Mouse (Mus musculus): Measurements from ENCODE around the gene Nudt4. TPM values are rescaled to one million over a fixed set of nuclear protein-coding genes. Genes with fewer than 3 reads are reported as not detected.

The Nudt4 gene
- polyA plus RNA-seq, 1 experiment: 133 TPM

GRCm38 (mm10) chr10:95508793-95509192 is 55.2 kb downstream of the Nudt4 start:
- Histone ChIP-seq H3K27me3 (ENCODE audit: control insufficient read depth, insufficient read depth, low read length, poor library complexity, severe bottlenecking) (no peaks in the 10 kb centered on the region), H3K27ac (ENCODE audit: insufficient read depth, low read length) (no peak overlapping the region), H3K9ac (ENCODE audit: low read depth, poor library complexity, severe bottlenecking) (no peak overlapping the region; the same call in 1 of the 2 replicates), H3K4me1 (ENCODE audit: control insufficient read depth, insufficient read depth, low read length) (peaks cover 3% of the 10 kb centered on the region), H3K4me3 (ENCODE audit: low read depth, low read length) (no peak overlapping the region), H3K9me3 (replicated peaks; ENCODE audit: control insufficient read depth, insufficient read depth, low read length, poor library complexity, severe bottlenecking) (no peaks in the 10 kb centered on the region), H3K36me3 (ENCODE audit: control insufficient read depth, insufficient read depth, low read length, poor library complexity, severe bottlenecking) (no peaks in the 10 kb centered on the region)
- TF ChIP-seq CTCF (IDR thresholded peaks at IDR 0.05; ENCODE audit: low read depth, low read length): no peak
- no peak for TF ChIP-seq EP300 (IDR thresholded peaks at IDR 0.05; ENCODE audit: insufficient read depth, low read depth, low read length)
- no peak for TF ChIP-seq POLR2A (IDR thresholded peaks at IDR 0.05; ENCODE audit: insufficient read depth, low read length)

GRCm38 (mm10) chr10:95508126-95508525 is 55.8 kb downstream of the Nudt4 start:
- Histone ChIP-seq H3K9me3 (replicated peaks; ENCODE audit: control insufficient read depth, insufficient read depth, low read length, poor library complexity, severe bottlenecking) (no peaks in the 10 kb centered on the region), H3K4me3 (ENCODE audit: low read depth, low read length) (0 out of 2 replicates have a peak overlapping the region, but pooled peaks have one; percentile 20), H3K36me3 (ENCODE audit: control insufficient read depth, insufficient read depth, low read length, poor library complexity, severe bottlenecking) (no peaks in the 10 kb centered on the region), H3K9ac (ENCODE audit: low read depth, poor library complexity, severe bottlenecking) (peak overlapping the region; percentile 2; the same call in 1 of the 2 replicates), H3K27ac (ENCODE audit: insufficient read depth, low read length) (no peak overlapping the region), H3K4me1 (ENCODE audit: control insufficient read depth, insufficient read depth, low read length) (peaks cover 2% of the 10 kb centered on the region), H3K27me3 (ENCODE audit: control insufficient read depth, insufficient read depth, low read length, poor library complexity, severe bottlenecking) (no peaks in the 10 kb centered on the region)
- TF ChIP-seq EP300 (IDR thresholded peaks at IDR 0.05; ENCODE audit: insufficient read depth, low read depth, low read length): no peak
- no peak for TF ChIP-seq POLR2A (IDR thresholded peaks at IDR 0.05; ENCODE audit: insufficient read depth, low read length)
- no peak for TF ChIP-seq CTCF (IDR thresholded peaks at IDR 0.05; ENCODE audit: low read depth, low read length)

DNA sequence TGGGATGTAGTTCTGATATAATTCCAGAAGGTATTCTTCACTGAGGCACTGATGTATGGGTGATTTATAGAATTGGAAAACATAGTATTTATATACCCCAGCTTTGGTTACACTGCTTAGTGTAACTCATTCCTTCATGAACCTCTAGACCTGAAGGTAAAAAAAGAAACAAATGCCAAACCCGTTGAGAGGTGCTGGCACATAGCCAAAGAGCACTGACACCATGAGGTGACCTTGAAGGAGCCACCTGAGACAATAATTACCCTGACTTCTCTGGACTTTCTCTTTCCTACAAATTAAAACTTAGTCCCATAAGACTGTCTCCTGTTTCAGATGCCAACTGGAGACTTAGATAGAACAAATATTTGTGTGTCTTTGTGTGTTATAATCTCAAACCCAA is 59.6 kb downstream of the Nudt4 start:
- no peaks in the 10 kb centered on the region for H3K4me1 ChIP-seq (ENCODE audit: control insufficient read depth, insufficient read depth, low read length)
- H3K36me3 ChIP-seq (ENCODE audit: control insufficient read depth, insufficient read depth, low read length, poor library complexity, severe bottlenecking): no peaks in the 10 kb centered on the region; the same call in 1 of the 2 replicates
- no peak overlapping the region for H3K27ac ChIP-seq (ENCODE audit: insufficient read depth, low read length)
- no peak overlapping the region for H3K9ac ChIP-seq (ENCODE audit: low read depth, poor library complexity, severe bottlenecking)
- no peaks in the 10 kb centered on the region for H3K9me3 ChIP-seq (replicated peaks; ENCODE audit: control insufficient read depth, insufficient read depth, low read length, poor library complexity, severe bottlenecking)
- no peak overlapping the region for H3K4me3 ChIP-seq (ENCODE audit: low read depth, low read length)
- no peaks in the 10 kb centered on the region for H3K27me3 ChIP-seq (ENCODE audit: control insufficient read depth, insufficient read depth, low read length, poor library complexity, severe bottlenecking)
- TF ChIP-seq EP300 (IDR thresholded peaks at IDR 0.05; ENCODE audit: insufficient read depth, low read depth, low read length) (no peak), CTCF (IDR thresholded peaks at IDR 0.05; ENCODE audit: low read depth, low read length) (no peak)

DNA sequence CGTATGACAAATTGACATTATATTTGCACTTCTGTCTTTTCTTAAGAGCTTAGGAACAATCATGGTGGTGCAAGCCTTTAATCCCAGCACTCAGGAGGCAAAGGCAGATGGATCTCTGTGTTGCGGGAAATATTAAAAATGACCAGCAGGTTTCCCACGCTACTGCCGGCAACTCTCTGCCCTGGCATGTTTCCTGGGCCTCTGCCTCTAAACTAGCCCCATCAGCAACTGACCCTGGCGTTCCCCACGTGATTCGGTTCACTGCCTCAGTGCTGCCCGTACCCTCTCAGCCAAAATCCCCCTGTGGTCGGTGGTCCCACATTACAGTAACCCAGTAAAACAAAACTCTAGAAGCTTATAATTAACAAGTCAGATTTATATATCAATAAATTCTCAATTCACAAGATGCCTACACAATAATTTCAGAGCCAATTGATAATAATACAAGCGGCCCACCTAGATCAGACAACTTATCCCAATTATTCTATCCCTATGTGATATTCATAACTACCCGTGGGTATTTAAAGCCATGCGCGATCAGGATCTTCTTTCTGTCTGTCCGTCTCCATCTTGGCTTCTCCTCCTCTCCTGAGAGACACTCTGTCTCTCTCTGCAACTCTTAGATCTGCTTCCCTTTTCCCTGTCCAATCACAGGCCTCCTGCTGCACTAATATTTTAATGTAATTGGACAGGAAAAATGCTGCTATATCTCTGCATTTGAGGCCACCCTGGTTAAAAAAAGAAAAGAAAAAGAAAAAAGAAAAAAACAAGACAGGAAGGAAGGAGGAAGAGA is 60.3 kb downstream of the Nudt4 start:
- Histone ChIP-seq H3K9ac (ENCODE audit: low read depth, poor library complexity, severe bottlenecking) (no peak overlapping the region), H3K36me3 (ENCODE audit: control insufficient read depth, insufficient read depth, low read length, poor library complexity, severe bottlenecking) (peaks cover 4% of the 10 kb centered on the region; the same call in 1 of the 2 replicates), H3K4me1 (ENCODE audit: control insufficient read depth, insufficient read depth, low read length) (no peaks in the 10 kb centered on the region), H3K9me3 (replicated peaks; ENCODE audit: control insufficient read depth, insufficient read depth, low read length, poor library complexity, severe bottlenecking) (no peaks in the 10 kb centered on the region), H3K4me3 (ENCODE audit: low read depth, low read length) (no peak overlapping the region), H3K27ac (ENCODE audit: insufficient read depth, low read length) (no peak overlapping the region), H3K27me3 (ENCODE audit: control insufficient read depth, insufficient read depth, low read length, poor library complexity, severe bottlenecking) (no peaks in the 10 kb centered on the region)
- TF ChIP-seq CTCF (IDR thresholded peaks at IDR 0.05; ENCODE audit: low read depth, low read length) (no peak), EP300 (IDR thresholded peaks at IDR 0.05; ENCODE audit: insufficient read depth, low read depth, low read length) (no peak), POLR2A (IDR thresholded peaks at IDR 0.05; ENCODE audit: insufficient read depth, low read length) (no peak)

- Histone ChIP-seq H3K9me3 (replicated peaks; ENCODE audit: control insufficient read depth, insufficient read depth, low read length, poor library complexity, severe bottlenecking) (no peaks in the 10 kb centered on the region), H3K27me3 (ENCODE audit: control insufficient read depth, insufficient read depth, low read length, poor library complexity, severe bottlenecking) (no peaks in the 10 kb centered on the region), H3K36me3 (ENCODE audit: control insufficient read depth, insufficient read depth, low read length, poor library complexity, severe bottlenecking) (peaks cover 16% of the 10 kb centered on the region), H3K27ac (ENCODE audit: insufficient read depth, low read length) (peak within 1 kb of the TSS; percentile 60), H3K4me3 (ENCODE audit: low read depth, low read length) (peak within 1 kb of the TSS; percentile 100), H3K9ac (ENCODE audit: low read depth, poor library complexity, severe bottlenecking) (peak within 1 kb of the TSS; percentile 77), H3K4me1 (ENCODE audit: control insufficient read depth, insufficient read depth, low read length) (no peaks in the 10 kb centered on the region)
- TF ChIP-seq CTCF (IDR thresholded peaks at IDR 0.05; ENCODE audit: low read depth, low read length): no peak
- no peak for TF ChIP-seq EP300 (IDR thresholded peaks at IDR 0.05; ENCODE audit: insufficient read depth, low read depth, low read length)
- TF ChIP-seq POLR2A (IDR thresholded peaks at IDR 0.05; ENCODE audit: insufficient read depth, low read length): peak; percentile 45
These were observed 62.4 kb downstream of the Nudt4 start, which contains the start of gene Mrpl42 for GRCm38 (mm10) chr10:95501463-95502081. Mrpl42 (minus strand) TSS chr10:95501940.

DNA sequence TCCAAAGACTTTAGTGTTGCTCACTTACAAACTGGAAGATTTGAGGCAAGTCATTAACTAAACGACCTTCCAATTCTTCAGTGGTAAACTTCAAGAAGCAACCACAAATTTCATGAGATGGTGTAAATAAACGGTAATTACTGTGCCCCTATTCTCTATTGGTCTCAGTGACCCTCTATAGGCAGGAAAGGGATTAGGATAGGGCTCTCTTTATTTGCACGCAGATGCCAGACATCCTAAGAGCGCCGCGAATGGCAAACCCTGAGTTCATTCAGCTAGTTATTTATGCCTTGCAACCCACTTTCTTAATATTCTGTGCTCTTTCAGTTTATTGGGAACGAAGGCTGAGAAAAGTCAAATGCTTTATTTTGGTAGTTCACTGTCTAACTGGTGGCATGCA is 62.9 kb downstream of the Nudt4 start:
- Histone ChIP-seq H3K4me3 (ENCODE audit: low read depth, low read length) (peak overlapping the region; percentile 100), H3K27me3 (ENCODE audit: control insufficient read depth, insufficient read depth, low read length, poor library complexity, severe bottlenecking) (no peaks in the 10 kb centered on the region), H3K9ac (ENCODE audit: low read depth, poor library complexity, severe bottlenecking) (peak overlapping the region; percentile 77), H3K4me1 (ENCODE audit: control insufficient read depth, insufficient read depth, low read length) (no peaks in the 10 kb centered on the region), H3K27ac (ENCODE audit: insufficient read depth, low read length) (peak overlapping the region; percentile 60; the same call in 1 of the 2 replicates), H3K9me3 (replicated peaks; ENCODE audit: control insufficient read depth, insufficient read depth, low read length, poor library complexity, severe bottlenecking) (no peaks in the 10 kb centered on the region), H3K36me3 (ENCODE audit: control insufficient read depth, insufficient read depth, low read length, poor library complexity, severe bottlenecking) (peaks cover 18% of the 10 kb centered on the region)
- TF ChIP-seq CTCF (IDR thresholded peaks at IDR 0.05; ENCODE audit: low read depth, low read length) (no peak), POLR2A (IDR thresholded peaks at IDR 0.05; ENCODE audit: insufficient read depth, low read length) (no peak), EP300 (IDR thresholded peaks at IDR 0.05; ENCODE audit: insufficient read depth, low read depth, low read length) (no peak)

Other genes starting within 250 kb of the Nudt4 start
- 18.4 and 21.9 TPM in 2 replicates for gene Cradd, start 240.0 kb downstream of the Nudt4 start, polyA plus RNA-seq (2011; ENCODE audit: insufficient read depth, insufficient read length, low read depth, missing spikeins)
- gene Socs2, start 147.0 kb downstream of the Nudt4 start, polyA plus RNA-seq (2011; ENCODE audit: insufficient read depth, insufficient read length, low read depth, missing spikeins): 66.1 and 75.1 TPM in 2 replicates
- gene Mrpl42, start 62.2 kb downstream of the Nudt4 start, polyA plus RNA-seq (2011; ENCODE audit: insufficient read depth, insufficient read length, low read depth, missing spikeins): 238 and 240 TPM in 2 replicates
- gene Ube2n, start 49.0 kb downstream of the Nudt4 start, polyA plus RNA-seq (2011; ENCODE audit: insufficient read depth, insufficient read length, low read depth, missing spikeins): 280 and 301 TPM in 2 replicates
- 3.4 TPM in 1 of 2 replicates, not detected in the other for gene Anapc15-ps, start 109.3 kb upstream of the Nudt4 start, polyA plus RNA-seq (2011; ENCODE audit: insufficient read depth, insufficient read length, low read depth, missing spikeins)

Data from ES-Bruce4 (cell line).